15 mouse cellular contexts compared by ENCODE assay signal in genomic region chr9:100394166-100394565, GRCm38 (mm10).
DNase-seq lines count a peak whose midpoint lies in the region.
"Had no signal": no experiment of that assay in that cellular context is flagged by ENCODE, and none has a peak within 500 bp of the region (broad histone marks: within the 10 kb centered on the region; RNA-seq: fewer than 3 reads in every experiment).

No protein-coding gene starts in this region.

- peak; percentile 62 for DNase-seq in heart, adult 11 months
- no peak for DNase-seq in heart, postnatal 36 days
- peak; percentile 35 for DNase-seq in retina, postnatal 1 day
- no peak for DNase-seq in retina, embryonic 14.5 days (ENCODE audit: low spot score)
- peak; percentile 59 for DNase-seq in MEL-GATA-1-ER (ENCODE audit: extremely low read depth, low read depth)
- DNase-seq in urinary bladder, adult 2 months (ENCODE audit: low spot score): no peak
- no peak for DNase-seq in layer of hippocampus, postnatal 36 days
- DNase-seq: adrenal gland, adult 2 months; adrenal gland, postnatal 25 days; cerebellum, adult 11 months; cerebellum, adult 8-10 months; embryo, embryonic 11 days; gastrocnemius, postnatal 10 days; heart, adult 2 months; heart, postnatal 14 days had no signal

- intact Hi-C loops in heart, postnatal 36 days (cut with DNase I): no loop called here

Comparison
In these comparisons a context has a peak if more than half of its experiments do, and no peak if none do; other contexts are left out.
1. DNase-seq: peak in heart, adult 11 months (single experiment), retina, postnatal 1 day (single experiment) and MEL-GATA-1-ER (single experiment); none in heart, postnatal 36 days (0 of 2), retina, embryonic 14.5 days (single experiment), urinary bladder, adult 2 months (single experiment) and layer of hippocampus, postnatal 36 days (0 of 2).